Mouse (Mus musculus) ovary, postnatal 36 days (tissue): ENCODE results near the gene Gmcl1.

ENCODE experiments used
- DNase-seq: peaks from one replicate; pipeline ENCODE4 v3.0.0; 2022; ENCODE audit warnings: low spot score, mixed read lengths

Gene Gmcl1

DNA sequence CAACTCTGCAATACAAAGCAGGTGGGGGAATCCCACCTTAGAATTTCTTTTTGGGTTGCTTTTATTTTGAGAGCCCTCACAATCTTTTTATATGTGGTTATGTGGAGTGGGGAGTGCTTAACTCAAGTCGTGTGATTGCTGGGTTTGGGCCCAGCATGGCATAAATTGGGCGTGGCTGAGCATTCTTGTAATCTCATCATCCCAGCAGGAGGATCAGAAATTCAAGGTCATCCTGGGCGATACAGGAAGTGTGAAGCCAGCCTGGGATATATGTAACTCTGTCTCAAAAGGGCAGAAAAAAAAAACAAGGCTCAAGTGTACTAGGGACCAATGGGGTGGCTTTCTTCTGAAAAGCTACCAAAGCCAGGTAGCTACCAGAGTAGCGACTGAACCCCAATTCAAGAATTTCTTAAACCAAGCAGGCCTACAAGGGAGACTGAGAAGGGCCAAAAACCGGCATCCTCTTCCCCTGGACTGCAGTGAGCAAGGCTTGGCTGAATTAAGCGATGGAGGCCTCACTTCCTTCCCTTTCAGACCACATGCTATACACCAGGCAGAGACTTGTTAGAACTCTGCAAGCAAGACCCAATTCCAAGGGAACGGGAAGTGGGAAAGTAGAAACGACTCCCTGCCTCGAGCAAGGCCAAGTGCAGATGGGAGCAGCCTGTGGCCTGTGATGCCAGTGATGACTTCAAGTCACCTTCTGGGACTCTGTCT is 72.9 kb downstream of the Gmcl1 start:
- no peak for DNase-seq

DNA sequence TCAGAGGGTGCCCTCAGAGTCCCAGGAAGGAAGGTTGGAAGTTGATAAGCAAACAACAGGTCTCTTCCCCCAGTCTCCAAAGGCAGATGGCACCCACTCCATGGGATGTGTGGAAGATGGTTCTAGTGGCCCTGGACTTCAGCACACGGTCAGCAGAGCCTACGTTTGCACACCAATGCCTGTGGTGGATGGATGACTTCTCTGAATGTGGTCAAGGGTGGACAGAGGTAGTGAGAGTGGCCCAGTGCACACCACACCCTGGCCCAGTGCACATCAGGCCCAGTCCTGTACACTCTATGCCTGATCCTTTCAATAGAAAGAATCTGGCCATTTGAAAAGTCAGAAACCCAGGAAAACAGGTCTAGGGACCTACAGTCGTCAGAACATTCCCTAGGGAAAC is 74.7 kb downstream of the Gmcl1 start:
- DNase-seq: no peak

DNA sequence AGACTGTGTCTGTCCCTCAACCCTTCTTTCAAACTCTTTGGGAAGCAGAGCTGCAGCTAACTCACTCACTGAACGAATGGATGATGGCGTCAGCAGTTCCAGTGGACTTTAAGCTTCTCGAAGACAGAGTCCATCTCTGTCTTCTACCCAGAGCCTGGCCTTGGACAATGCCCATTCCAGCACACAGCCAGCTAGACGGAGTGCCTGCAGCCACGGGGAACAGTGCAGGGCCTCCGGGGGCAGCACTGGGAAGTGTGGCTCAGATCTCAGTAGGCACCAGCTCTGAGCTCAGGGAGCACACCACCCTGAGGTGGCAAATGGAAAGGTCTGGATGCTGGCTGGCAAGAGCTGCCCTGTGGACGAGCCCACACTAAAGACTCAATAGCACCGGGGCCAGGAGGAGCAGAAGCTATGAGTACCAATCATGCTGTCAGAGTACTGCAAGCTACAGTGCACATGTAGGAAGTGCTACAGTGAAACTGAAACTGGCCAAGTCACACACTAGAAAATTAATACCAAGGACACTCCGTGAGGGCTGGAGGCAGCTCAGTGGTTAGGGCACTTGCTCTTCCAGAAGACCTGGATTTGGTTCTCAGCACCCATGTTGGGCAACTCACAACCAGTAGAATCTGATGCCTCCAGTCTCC is 78.8 kb downstream of the Gmcl1 start:
- no peak for DNase-seq

DNA sequence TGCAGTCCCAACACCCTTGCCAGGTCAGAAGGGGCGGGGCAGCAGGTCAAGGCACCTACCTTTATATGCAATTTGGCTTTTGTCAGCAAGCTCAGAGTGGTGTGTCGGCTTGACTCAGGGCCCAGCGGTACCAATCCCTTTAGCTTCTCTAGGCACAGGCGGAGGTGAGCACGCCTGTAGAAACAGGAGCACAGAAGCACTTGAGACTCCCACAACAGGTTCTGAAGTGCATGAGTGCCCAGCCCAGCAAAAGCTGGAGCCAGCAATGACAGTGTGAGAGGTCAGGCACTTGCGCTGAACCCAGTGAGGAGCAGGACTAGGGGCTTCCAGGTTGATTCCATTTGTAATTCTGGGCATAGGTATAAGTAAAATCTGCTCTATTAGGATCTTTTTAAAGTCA is 80.2 kb downstream of the Gmcl1 start:
- no peak for DNase-seq

DNA sequence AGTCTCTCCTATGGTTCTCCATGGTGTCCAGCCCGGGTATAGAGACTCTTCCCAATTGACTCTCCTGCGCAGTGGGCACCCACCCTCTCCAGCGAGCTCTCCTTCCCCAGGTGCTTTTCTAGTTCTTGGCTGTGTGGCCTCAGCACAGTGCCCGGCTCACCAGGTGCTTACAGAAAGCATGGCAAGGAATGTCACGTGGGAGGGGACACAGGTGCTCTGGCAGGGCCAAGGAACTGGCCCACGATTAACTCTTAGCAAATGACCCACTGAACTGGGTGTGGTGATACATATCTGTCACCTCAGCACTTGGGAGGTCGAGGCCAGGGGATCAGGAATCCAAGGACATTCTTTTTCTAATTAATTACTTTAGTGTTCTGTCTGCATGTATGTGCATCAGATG is 87.0 kb downstream of the Gmcl1 start:
- DNase-seq: no peak

DNA sequence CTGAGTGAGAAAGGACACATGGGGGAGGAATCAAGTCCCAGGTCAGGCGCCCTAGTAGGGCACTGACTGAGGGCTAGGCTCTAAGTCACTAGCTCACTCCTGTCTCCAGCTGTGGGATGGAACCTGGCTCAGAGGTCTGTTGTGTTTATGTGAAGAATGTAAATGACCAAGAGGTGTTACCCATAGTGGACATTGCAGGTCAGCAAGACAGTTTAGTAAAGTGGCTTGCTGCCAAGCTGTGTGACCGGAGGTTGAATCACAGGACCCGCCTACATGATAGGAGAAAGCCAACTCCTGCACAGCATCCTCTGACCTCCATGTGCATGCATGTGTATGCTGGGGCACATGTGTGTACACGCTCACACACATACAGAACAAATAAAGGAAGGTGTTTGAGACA is 87.6 kb downstream of the Gmcl1 start:
- no peak for DNase-seq

DNA sequence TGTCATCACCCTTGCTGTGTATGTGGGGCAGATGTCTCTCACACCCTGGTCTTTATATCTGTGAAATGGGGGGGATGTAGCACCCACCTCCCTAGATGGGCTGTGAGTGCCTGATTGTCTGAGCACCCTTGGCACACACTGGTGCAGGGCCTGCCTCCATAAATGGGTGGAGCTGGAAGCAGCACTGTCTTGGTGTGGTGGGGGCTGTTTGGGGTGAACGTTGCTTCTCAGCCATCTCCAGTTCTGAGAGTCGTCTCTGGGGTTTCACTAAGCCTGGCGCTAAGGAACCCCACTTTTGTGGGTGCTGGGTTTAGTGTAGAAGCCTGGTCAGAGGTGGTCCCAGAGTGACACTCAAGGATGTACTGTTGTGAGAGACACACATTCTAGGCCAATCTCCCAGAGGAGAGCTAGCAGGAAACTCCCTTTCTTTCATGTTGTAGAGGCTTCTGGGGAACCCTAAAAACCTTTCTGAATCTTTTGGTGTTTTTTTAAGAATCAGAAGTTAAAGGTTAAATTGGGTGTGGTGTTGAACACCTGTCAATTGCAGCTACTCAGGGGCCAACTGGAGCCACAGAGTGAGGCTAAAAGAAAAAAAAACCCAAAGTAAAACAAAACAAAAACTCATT is 88.3 kb downstream of the Gmcl1 start:
- DNase-seq: no peak
